Mouse (Mus musculus) thymus, adult 2 months (tissue): Measurements from ENCODE around the gene Nos3.

Source experiments
- CTCF ChIP-seq: fragments of 200-500 bp; IDR thresholded peaks from 2 replicates; pipeline ENCODE4 v1.5.1; 2012; ENCODE audit warnings: mild to moderate bottlenecking, control low read depth, low read length, moderate library complexity, borderline replicate concordance; ENCODE audit not compliant: control insufficient read depth, poor library complexity, insufficient read depth; ENCODE audit errors: extremely low read depth
- POLR2A ChIP-seq: fragments of 200-500 bp; IDR thresholded peaks from 2 replicates; pipeline ENCODE4 v1.6.1; 2012; ENCODE audit warnings: mild to moderate bottlenecking, low read length, control low read depth, moderate library complexity; ENCODE audit not compliant: control insufficient read depth, poor library complexity, insufficient read depth; ENCODE audit errors: extremely low read depth

DNA sequence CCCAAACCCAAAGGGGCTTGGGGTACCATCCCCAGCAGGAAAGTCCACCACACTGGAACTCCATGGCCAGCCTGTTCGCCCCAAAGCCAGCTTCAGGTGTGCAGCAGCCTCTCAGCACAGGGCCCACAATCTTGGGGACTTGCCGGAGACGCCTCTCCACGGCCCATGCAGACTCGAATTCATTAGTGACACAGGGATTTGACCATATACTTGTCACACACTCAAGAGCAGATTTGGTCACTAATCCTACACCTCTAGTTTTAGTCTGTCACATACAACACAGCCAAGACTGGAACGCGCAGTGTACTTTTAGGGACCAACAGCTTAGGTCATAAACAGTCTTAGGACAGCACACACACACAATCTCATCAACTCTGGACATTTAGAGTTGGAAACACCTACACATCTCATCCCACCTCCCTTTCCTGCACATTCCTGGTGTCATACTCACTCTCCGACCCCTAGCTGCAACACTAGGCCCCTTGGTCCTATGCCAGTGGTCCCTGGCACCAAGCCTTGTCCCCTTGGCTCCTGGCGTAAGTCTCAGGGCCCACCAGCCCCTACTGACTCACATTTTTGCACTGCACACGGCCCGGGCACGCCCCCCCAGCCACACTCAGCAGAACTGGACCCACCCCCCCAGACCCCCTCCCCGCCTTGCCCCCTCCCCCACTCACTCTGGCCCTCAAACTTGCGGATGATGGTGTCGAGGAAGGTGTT is 13.9 kb upstream of the Nos3 start:
- TF ChIP-seq POLR2A, result no peak
- no peak for TF ChIP-seq CTCF
